Mouse (Mus musculus) adrenal gland, postnatal 25 days (tissue): Measurements from ENCODE around the gene Kif13a. TPM values are rescaled to one million over a fixed set of nuclear protein-coding genes. Genes with fewer than 3 reads are reported as not detected.
A peak's percentile ranks its signal among the peaks of the same experiment; 100 is the strongest.

Source experiments
- DNase-seq: peaks from one replicate; pipeline ENCODE4 v3.0.0; 2021; ENCODE audit warnings: mixed read lengths
- total RNA-seq: library from RNA; stranded (reverse); gene quantifications from 2 replicates; pipeline ENCODE4 v1.2.3, GENCODE M21; 2021

Gene Kif13a
- total RNA-seq, 1 experiment from 2014 or later, result 41.8 TPM

DNA sequence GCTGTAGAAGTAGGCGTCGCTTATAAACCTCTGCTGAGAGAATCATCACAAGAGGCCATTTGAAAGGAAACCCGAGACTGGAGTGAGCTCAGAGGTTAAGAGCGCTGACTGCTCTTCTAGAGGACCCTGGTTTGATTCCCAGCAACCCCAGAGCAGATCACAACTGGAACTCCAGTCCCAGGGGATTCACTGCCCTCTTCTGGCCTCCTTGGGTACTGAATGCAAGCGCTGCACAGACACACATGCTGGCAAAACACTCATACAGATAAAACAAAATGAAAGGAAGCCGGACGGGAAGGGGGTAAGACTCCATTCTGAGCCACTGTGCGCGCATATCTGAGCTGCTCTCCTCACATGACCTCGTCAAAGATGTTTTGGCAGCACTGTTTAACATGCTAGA, 94.9 kb downstream of the Kif13a start:
- no peak for DNase-seq

- DNase-seq, result no peak
Observed at GRCm38 (mm10) chr13:46833586-46833985, 96.1 kb downstream of the Kif13a start.

DNA sequence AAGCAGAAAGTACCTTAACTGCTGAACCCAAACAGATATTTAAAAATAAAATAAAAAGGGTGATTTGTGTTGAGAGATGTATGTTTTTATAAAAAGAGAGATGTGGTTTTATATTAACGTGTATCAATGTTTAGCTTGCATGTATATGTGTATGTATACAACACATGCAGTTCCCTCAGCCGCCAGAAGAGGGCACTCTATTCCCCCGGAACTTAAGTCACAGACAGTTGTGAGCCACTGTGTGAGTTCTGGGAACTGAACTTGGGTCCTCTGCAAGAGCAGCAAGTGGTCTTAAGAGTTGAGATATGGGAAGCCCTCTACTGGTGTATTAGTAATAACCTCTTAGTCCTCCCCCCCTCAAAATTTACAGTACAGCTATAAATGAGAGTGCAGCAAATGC, 96.7 kb downstream of the Kif13a start:
- no peak for DNase-seq

GRCm38 (mm10) chr13:46823271-46823670, 106.4 kb downstream of the Kif13a start:
- no peak for DNase-seq

DNA sequence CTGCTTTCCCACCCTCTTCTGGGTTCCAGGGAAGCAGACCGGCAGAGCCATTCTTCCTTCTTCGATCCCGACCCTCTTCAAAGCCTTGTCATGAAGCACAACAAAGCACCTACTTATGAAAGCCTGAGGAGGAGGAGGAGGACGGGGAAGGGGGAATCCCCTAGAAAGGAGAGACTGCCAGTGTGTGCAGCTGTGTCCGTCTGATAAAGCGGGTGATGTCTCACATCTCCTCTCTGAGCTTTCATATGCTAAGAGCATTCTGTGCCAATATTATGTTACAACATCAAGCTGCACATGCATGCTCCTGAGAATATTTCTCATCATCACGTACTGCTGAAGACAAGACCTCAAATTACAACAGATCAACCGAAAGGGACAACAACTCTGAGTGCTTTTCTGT, 107.5 kb downstream of the Kif13a start:
- no peak for DNase-seq

DNA sequence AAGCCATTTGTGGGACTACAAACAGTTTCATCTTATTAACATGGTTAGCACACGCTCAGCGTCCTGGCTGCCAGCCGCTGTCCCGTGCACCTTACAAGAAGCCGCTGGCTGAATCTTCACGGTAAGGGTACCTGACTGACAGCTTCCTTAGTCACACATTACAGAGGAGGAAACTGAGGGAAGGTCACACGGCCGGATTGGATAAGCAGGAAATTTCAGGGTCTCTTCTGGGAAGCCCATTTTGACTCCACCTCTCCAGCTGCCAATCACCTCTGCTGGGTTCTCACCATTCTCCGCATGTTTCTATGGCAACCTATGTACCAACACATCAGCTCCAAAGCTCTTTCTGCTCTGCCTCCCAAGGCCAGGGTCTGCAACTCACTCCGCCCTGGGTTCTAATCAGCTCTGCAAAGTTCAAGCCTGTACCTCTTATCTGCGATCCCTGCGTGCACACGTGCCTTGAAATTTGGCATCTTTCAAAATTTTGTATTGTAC, 109.9 kb downstream of the Kif13a start:
- DNase-seq, result no peak

DNA sequence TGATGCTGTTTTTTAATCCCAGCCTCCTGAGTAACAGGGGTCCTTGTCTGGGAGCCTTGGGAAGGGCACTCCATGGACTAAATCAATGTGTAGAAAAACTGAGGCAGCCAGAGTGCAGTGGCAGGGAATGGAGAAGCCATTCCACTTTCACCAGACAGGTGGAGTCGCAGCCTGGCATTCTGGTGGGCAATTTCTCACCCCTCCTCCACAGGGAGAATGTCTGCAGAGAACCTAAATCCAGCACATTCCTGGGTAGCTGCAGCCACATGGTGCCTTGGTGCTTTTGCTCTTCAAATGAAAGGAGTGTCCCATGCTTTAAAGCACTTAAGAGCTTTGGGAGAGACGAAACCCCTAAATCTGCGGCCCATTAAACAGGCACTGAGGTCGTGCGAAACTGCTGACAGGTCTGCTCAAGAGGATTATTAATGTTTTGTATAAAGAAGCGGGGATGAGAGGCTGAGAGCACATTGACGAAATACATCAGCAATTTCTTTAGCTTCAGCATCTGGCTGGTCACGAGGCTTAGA, 110.4 kb downstream of the Kif13a start:
- no peak for DNase-seq

DNA sequence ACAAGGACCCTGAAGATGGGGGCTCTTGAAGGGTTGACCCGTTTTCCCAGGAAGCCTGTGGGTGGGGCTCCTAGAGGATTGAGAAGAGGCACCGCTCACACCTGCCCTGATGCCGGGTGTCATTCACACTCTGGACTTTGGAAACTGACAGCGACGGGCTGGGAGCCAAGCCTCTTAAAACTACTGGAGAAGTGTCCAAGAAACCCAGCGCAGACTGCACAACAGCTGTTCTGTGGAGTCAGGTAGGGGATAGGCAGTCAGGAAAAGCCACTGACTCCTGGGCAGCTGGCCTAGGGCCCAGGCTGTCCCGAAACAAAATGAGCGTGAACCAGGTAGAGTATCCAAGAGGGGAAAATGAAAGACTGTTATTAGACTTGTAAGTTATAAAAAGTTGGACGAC, 111.3 kb downstream of the Kif13a start:
- DNase-seq, result no peak

DNA sequence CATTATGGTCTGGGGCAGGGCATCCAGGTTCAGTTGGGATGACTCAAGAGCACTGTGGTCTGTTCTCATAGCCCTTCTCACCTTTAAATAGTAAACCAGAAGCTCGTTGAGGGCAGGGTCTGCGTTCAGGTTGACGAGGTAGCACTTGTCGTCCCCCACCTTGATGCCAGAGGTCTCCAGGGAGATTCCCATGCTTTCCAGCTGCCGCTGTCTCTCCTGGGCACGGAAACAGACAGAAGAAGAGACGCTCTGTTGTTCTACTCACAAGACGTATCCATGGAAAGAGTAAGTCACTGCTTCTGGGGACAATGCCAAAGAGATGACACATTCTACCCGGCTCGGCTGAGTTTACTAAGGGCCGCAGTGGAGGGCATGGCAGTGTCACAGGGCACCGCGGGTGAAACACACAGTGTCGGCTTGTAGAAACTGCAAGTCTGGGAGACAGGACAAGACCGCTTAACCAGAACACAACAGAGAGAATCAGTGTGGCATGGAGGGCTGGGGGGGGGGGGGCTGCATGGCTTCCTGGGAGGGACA, 117.0 kb downstream of the Kif13a start:
- DNase-seq, result peak; percentile 57

DNA sequence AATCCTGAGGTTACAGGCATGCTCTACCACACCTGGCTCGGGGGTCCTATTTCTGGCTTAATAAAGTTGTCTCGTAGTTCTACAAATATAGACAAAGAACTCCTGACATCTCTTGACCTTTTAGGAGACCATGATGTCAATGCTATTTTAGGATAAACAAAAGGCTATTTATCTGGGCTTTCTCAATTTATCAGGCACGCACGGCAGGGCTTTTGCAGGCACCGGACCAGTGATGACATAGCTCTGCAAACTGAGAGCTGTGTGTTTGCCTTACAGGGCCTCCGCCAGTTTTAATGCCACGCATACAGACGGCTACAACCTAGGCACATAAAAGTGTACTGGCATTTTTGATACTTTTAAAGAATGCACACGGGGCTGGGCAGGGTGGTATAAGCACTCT, 118.0 kb downstream of the Kif13a start:
- DNase-seq, result no peak

DNA sequence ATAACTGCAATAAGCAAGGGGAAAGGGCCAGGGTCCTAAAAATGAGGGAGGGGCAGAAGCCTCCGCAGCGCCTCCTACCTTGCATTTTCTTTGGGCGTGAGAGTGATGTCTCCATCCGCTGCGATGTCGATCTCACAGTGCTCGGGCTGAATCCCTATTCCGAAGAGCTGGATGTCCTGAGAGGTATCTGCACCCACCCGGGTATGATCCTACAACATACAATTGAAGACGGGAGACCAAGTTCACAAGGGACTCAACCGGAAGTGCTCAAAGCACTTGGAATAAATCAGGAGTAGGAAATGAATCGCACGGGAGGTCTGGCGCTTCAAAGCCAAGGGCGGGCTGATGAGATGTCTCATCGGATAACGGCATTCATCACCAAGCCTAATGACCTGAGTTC, 119.1 kb downstream of the Kif13a start:
- no peak for DNase-seq

DNA sequence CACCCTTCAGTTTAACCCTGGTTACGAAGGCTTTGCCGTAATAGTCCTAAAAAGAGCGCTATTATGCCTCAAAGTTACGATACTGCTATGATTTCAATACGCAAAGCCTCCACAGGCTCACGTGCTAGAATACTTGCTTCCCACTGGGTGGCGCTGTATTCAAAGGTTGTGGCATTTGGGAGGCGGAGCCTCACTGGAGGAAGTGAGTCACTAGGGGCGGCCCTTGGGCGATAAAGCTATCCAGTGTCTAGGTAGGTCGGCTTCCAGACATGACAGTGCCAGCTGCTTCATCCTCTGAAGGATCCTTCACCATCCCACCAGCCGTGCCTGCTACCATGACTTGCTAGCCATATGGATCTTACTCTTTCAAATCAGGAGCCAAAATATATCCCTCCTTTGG, 119.6 kb downstream of the Kif13a start:
- peak; percentile 32 for DNase-seq

DNA sequence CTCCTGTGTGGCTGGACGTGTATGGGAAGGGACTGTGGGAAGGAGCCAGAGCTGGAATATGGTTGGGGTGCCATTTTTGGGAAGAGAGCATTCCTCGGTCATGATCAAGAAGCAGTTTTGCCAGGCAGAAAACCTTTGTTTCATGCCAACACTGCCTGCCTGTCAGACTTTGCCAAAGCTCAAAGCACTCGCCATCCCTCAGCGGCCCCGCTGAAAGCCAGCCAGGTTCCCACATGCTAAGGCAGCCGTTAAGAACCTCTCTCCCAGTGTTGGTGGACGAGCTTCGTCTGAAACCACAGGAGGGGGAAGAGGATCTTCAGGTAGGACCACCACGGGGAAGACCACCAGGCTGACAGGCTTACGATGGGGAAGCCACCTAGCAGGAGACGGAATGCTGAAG, 121.8 kb downstream of the Kif13a start:
- no peak for DNase-seq

GRCm38 (mm10) chr13:46801196-46801595, 128.5 kb downstream of the Kif13a start:
- DNase-seq, result no peak

GRCm38 (mm10) chr13:46798156-46798555, 131.5 kb downstream of the Kif13a start:
- peak; percentile 36 for DNase-seq

GRCm38 (mm10) chr13:46796381-46796780, 133.3 kb downstream of the Kif13a start:
- DNase-seq, result no peak

- DNase-seq, result no peak
Observed at GRCm38 (mm10) chr13:46793824-46794223, 135.8 kb downstream of the Kif13a start.

DNA sequence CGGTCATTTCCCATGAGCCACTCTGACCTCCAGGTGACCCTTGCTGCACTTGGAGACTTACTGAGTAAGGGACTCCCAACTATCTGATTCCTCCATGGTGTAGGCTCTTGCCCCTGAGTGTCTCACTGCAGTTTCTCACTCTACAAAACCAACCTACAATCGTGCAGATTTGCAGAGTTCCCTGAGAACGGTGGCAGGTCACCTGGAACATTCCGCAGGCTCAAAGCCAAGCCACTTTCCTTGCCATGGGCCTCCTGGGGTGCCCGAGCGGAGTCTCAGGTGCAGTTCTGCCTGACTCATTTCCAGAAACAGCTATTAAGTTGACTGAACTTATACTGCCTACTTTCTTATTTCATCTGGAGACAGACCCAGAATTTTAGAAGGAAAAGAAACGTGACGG, 141.2 kb downstream of the Kif13a start:
- DNase-seq, result no peak

DNA sequence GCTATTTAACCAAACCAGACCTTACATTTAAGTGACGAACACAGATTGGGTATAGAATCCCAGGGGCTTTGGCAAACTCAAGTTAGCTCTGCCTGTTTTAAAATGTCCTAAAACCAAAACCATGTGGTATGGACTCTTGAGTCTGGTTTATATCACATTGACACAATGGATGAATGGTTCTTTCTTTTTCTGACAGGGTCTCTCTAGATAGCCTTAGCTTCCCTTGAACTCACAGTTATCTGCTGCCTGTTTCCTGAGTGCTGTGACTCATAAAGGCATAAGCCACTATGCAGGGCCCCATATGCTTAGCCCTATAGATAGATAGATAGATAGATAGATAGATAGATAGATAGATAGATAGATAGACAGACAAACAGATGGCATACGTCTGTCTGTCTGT, 142.8 kb downstream of the Kif13a start:
- DNase-seq, result no peak

DNA sequence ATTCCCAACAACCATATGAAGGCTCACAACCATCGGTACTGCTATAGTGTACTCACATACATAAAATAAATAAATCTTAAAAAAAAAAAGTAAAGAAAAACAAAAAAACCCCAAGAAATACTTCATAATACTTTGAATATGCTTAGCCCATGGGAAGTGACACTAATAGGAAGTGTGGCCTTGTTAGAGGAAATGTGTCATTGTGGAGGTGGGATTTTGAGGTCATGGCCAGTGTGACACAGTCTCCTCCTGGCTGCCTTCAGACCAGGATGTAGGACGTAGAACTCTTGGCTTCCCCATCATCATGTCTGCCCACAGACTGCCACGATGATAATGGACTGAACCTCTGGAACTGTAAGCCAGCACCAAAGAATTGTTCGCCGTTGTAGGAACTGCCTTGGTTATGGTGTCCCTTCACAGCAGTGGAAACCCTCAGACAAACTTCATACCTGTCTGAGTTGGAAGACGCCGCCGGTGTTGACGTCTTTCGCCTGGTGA, 143.6 kb downstream of the Kif13a start:
- DNase-seq, result no peak

- DNase-seq, result no peak
Observed at GRCm38 (mm10) chr13:46780379-46780778, 149.3 kb downstream of the Kif13a start.

- DNase-seq, result no peak
Observed at GRCm38 (mm10) chr13:46779831-46780230, 149.8 kb downstream of the Kif13a start.

DNA sequence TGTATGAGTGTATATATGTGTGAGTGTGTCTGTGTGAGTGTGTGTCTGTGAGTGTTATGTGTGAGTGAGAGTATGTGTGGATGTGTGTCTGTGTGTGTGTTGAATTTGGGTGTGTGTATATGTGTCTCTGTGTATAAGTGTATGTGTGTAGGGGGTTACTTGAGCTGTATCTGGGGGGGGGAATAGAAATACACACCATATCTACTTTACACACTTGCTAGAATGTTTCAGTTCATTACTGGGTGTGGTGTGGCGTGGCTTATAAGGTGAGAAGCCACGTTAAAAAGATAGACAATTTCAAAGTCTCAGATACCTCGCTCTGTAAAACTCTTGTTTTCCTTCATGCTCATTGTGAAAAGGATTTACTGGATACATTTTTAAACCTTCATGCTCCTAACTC, 152.2 kb downstream of the Kif13a start:
- DNase-seq, result no peak

GRCm38 (mm10) chr13:46776636-46777305, 152.9 kb downstream of the Kif13a start:
- DNase-seq, result no peak
